Mouse (Mus musculus): Measurements from ENCODE around the gene Itga1.

The Itga1 gene

GRCm38 (mm10) chr13:115042652-115043051, 59.1 kb downstream of the Itga1 start:
- no peak for DNase-seq

- no peak for DNase-seq
Measured at GRCm38 (mm10) chr13:115037304-115037703, 64.5 kb downstream of the Itga1 start.

GRCm38 (mm10) chr13:115035387-115035786, 66.4 kb downstream of the Itga1 start:
- no peak for DNase-seq

- no peak for DNase-seq
Measured at GRCm38 (mm10) chr13:115033135-115033534, 68.6 kb downstream of the Itga1 start.

- no peak for DNase-seq
Measured at GRCm38 (mm10) chr13:115031177-115032000, 70.4 kb downstream of the Itga1 start.

GRCm38 (mm10) chr13:115025394-115025793, 76.4 kb downstream of the Itga1 start:
- no peak for DNase-seq

GRCm38 (mm10) chr13:115022117-115022787, 79.5 kb downstream of the Itga1 start:
- DNase-seq: no peak

- no peak for DNase-seq
Measured at GRCm38 (mm10) chr13:115021411-115021810, 80.4 kb downstream of the Itga1 start.

GRCm38 (mm10) chr13:115020727-115021126, 81.0 kb downstream of the Itga1 start:
- no peak for DNase-seq

- no peak for DNase-seq
Measured at GRCm38 (mm10) chr13:115017545-115017944, 84.2 kb downstream of the Itga1 start.

- no peak for DNase-seq
Measured at GRCm38 (mm10) chr13:115011547-115011946, 90.2 kb downstream of the Itga1 start.

- no peak for DNase-seq
Measured at GRCm38 (mm10) chr13:115006213-115006835, 95.4 kb downstream of the Itga1 start.

GRCm38 (mm10) chr13:115005342-115005741, 96.4 kb downstream of the Itga1 start:
- no peak for DNase-seq

- no peak for DNase-seq
Measured at GRCm38 (mm10) chr13:115003444-115004053, 98.2 kb downstream of the Itga1 start.

GRCm38 (mm10) chr13:115002837-115003236, 98.9 kb downstream of the Itga1 start:
- no peak for DNase-seq

GRCm38 (mm10) chr13:115002155-115002554, 99.6 kb downstream of the Itga1 start:
- DNase-seq: no peak

- no peak for DNase-seq
Measured at GRCm38 (mm10) chr13:114999582-114999981, 102.2 kb downstream of the Itga1 start.

- no peak for DNase-seq
Measured at GRCm38 (mm10) chr13:114998100-114998499, 103.7 kb downstream of the Itga1 start.

GRCm38 (mm10) chr13:114992260-114993014, 109.3 kb downstream of the Itga1 start:
- DNase-seq: no peak

GRCm38 (mm10) chr13:114987668-114988067, 114.1 kb downstream of the Itga1 start:
- no peak for DNase-seq

- DNase-seq: no peak
Measured at GRCm38 (mm10) chr13:114987161-114987560, 114.6 kb downstream of the Itga1 start.

GRCm38 (mm10) chr13:114984658-114985057, 117.1 kb downstream of the Itga1 start:
- no peak for DNase-seq

GRCm38 (mm10) chr13:114983116-114983515, 118.6 kb downstream of the Itga1 start:
- DNase-seq: no peak

Data from cerebellum, adult 18-20 months (tissue).